Mouse (Mus musculus) intestine, postnatal 0 days (tissue): ENCODE measurements at regions not wholly inside any gene's neighbourhood (a gene's known extent, or its start where the extent isn't known, plus 50 kb on each side); places are given as distances from the start of the nearest gene placed in this dataset.

Experiments used
- ATAC-seq: fragments of 200-750 bp; cut with Nextera tagmentation; 2 replicates; pipeline ENCODE4 v1.8.0; 2017; ENCODE audit warnings: mild to moderate bottlenecking, moderate TSS enrichment, moderate library complexity
- H3K27ac ChIP-seq: fragments of 300-500 bp; sonication (generic); 2 replicates; pipeline ENCODE4 v1.5.1; 2014; ENCODE audit warnings: mild to moderate bottlenecking, low read depth, low read length, moderate library complexity
- H3K27me3 ChIP-seq: fragments of 300-500 bp; sonication (generic); replicated peaks from 2 replicates; pipeline ENCODE4 v1.6.1; 2014; ENCODE audit warnings: low read length, mixed read lengths; ENCODE audit not compliant: control insufficient read depth, insufficient read depth
- H3K36me3 ChIP-seq: fragments of 300-500 bp; sonication (generic); 2 replicates; pipeline ENCODE4 v1.6.1; 2014; ENCODE audit warnings: mild to moderate bottlenecking, moderate library complexity; ENCODE audit not compliant: control insufficient read depth, insufficient read depth
- H3K4me1 ChIP-seq: fragments of 300-500 bp; sonication (generic); replicated peaks from 2 replicates; pipeline ENCODE4 v1.6.1; 2014; ENCODE audit warnings: antibody characterized with exemption, low read length, mixed read lengths; ENCODE audit not compliant: control insufficient read depth, insufficient read depth
- H3K4me2 ChIP-seq: fragments of 300-500 bp; sonication (generic); replicated peaks from 2 replicates; pipeline ENCODE4 v1.6.1; 2014; ENCODE audit warnings: low read depth, mild to moderate bottlenecking, moderate library complexity
- H3K4me3 ChIP-seq: fragments of 300-500 bp; sonication (generic); 2 replicates; pipeline ENCODE4 v1.5.1; 2014; ENCODE audit warnings: low read depth, low read length
- H3K9ac ChIP-seq: fragments of 300-500 bp; sonication (generic); 2 replicates; pipeline ENCODE4 v1.6.1; 2014; ENCODE audit warnings: mild to moderate bottlenecking, low read depth, low read length
- H3K9me3 ChIP-seq: fragments of 300-500 bp; sonication (generic); 2 replicates; pipeline ENCODE4 v1.6.1; 2016; ENCODE audit warnings: mixed run types; ENCODE audit not compliant: control insufficient read depth
- CTCF ChIP-seq: sonication (generic); IDR thresholded peaks from 2 replicates; pipeline ENCODE4 v1.5.1; 2016; ENCODE audit warnings: low read depth, mild to moderate bottlenecking, control low read depth, antibody characterized with exemption, moderate library complexity
- WGBS: fragments of 180-500 bp; shearing (Covaris S2); extraction: QIAGEN DNeasy Blood & Tissue Kit; methylation state at CpG from one replicate; pipeline ENCODE4 v1.1.7; 2014; 5-methylcytosine and 5-hydroxymethylcytosine counted together

GRCm38 (mm10) chr1:187487948-187488690, 120.5 kb upstream of the Esrrg start:
- H3K27me3 ChIP-seq, result no peaks in the 10 kb centered on the region

GRCm38 (mm10) chr1:187489452-187489851, 119.1 kb upstream of the Esrrg start:
- 79% methylated on average over 3 of the region's 3 CpGs for WGBS
- Histone ChIP-seq H3K9me3 (no peaks in the 10 kb centered on the region), H3K9ac (no peak overlapping the region), H3K4me2 (no peak overlapping the region), H3K27me3 (no peaks in the 10 kb centered on the region), H3K4me3 (no peak overlapping the region), H3K4me1 (no peaks in the 10 kb centered on the region), H3K27ac (no peak overlapping the region), H3K36me3 (no peaks in the 10 kb centered on the region)
- no peak for ATAC-seq
- no peak for TF ChIP-seq CTCF

More at GRCm38 (mm10) chr1:187487948-187488690, 120.5 kb upstream of the Esrrg start:
- TF ChIP-seq CTCF, result no peak
- Histone ChIP-seq H3K27ac (no peak overlapping the region), H3K36me3 (no peaks in the 10 kb centered on the region), H3K4me3 (no peak overlapping the region), H3K4me2 (no peak overlapping the region), H3K4me1 (no peaks in the 10 kb centered on the region), H3K9me3 (no peaks in the 10 kb centered on the region), H3K9ac (no peak overlapping the region)
- ATAC-seq, result no peak
- WGBS, result 86% methylated on average over 13 of the region's 13 CpGs

GRCm38 (mm10) chr1:187505368-187505767, 103.2 kb upstream of the Esrrg start:
- no peak overlapping the region for H3K27ac ChIP-seq
- no peak overlapping the region for H3K4me3 ChIP-seq
- WGBS, result 45% methylated on average over 9 of the region's 9 CpGs
- H3K4me2 ChIP-seq, result no peak overlapping the region
- no peaks in the 10 kb centered on the region for H3K27me3 ChIP-seq
- no peak for ATAC-seq
- TF ChIP-seq CTCF, result no peak
- no peaks in the 10 kb centered on the region for H3K9me3 ChIP-seq
- H3K9ac ChIP-seq, result no peak overlapping the region
- H3K4me1 ChIP-seq, result no peaks in the 10 kb centered on the region
- no peaks in the 10 kb centered on the region for H3K36me3 ChIP-seq

- Histone ChIP-seq H3K27me3 (no peaks in the 10 kb centered on the region), H3K9ac (no peak overlapping the region), H3K4me1 (no peaks in the 10 kb centered on the region), H3K36me3 (no peaks in the 10 kb centered on the region), H3K4me3 (no peak overlapping the region), H3K9me3 (no peaks in the 10 kb centered on the region), H3K27ac (no peak overlapping the region), H3K4me2 (no peak overlapping the region)
- ATAC-seq, result no peak
- TF ChIP-seq CTCF, result no peak
- WGBS, result 82% methylated on average over 6 of the region's 6 CpGs
Observed at GRCm38 (mm10) chr1:187507217-187507616, 101.4 kb upstream of the Esrrg start.

GRCm38 (mm10) chr1:187531349-187531922, 77.2 kb upstream of the Esrrg start:
- no peaks in the 10 kb centered on the region for H3K27me3 ChIP-seq
- no peaks in the 10 kb centered on the region for H3K9me3 ChIP-seq
- WGBS, result 91% methylated on average over 9 of the region's 9 CpGs
- H3K4me3 ChIP-seq, result no peak overlapping the region
- no peaks in the 10 kb centered on the region for H3K4me1 ChIP-seq
- no peak overlapping the region for H3K9ac ChIP-seq
- no peak overlapping the region for H3K27ac ChIP-seq
- H3K36me3 ChIP-seq, result no peaks in the 10 kb centered on the region
- TF ChIP-seq CTCF, result no peak
- H3K4me2 ChIP-seq, result no peak overlapping the region
- no peak for ATAC-seq

- Histone ChIP-seq H3K27me3 (no peaks in the 10 kb centered on the region), H3K4me2 (no peak overlapping the region), H3K9ac (no peak overlapping the region), H3K36me3 (no peaks in the 10 kb centered on the region), H3K4me3 (no peak overlapping the region), H3K4me1 (no peaks in the 10 kb centered on the region), H3K9me3 (no peaks in the 10 kb centered on the region), H3K27ac (no peak overlapping the region)
- no peak for TF ChIP-seq CTCF
- ATAC-seq, result no peak
- WGBS, result 42% methylated on average over 5 of the region's 5 CpGs
Observed at GRCm38 (mm10) chr1:187536263-187536662, 72.3 kb upstream of the Esrrg start.
